Mouse (Mus musculus) kidney, embryonic 14.5 days (tissue): ENCODE results near the gene Prmt3. TPM values are rescaled to one million over a fixed set of nuclear protein-coding genes. Genes with fewer than 3 reads are reported as not detected.

Source experiments
- polyA plus RNA-seq: library from polyadenylated mRNA; unstranded; fragments of >200 nt; fragmentation: Nextera tagmentation; extraction: Ambion mirVana; gene quantifications from 2 replicates; pipeline ENCODE4 v1.2.1, GENCODE M21; 2014

The Prmt3 gene
- polyA plus RNA-seq, 1 experiment from 2014 or later, result 82.8 TPM

Other genes with a start within 250 kb of the Prmt3 start
- gene Dbx1, start 141.5 kb upstream of the Prmt3 start, polyA plus RNA-seq, result not detected in 2 replicates
- 6.5 and 6.8 TPM in 2 replicates for gene Htatip2, start 19.2 kb upstream of the Prmt3 start, polyA plus RNA-seq
- not detected in 2 replicates for gene Slc6a5, start 131.8 kb downstream of the Prmt3 start, polyA plus RNA-seq
- gene Nell1, start 196.5 kb downstream of the Prmt3 start, polyA plus RNA-seq, result 7.8 and 14.6 TPM in 2 replicates